Mouse (Mus musculus) intestine, embryonic 14.5 days (tissue): ENCODE data around the gene Serpina11. TPM values are rescaled to one million over a fixed set of nuclear protein-coding genes. Genes with fewer than 3 reads are reported as not detected.

Experiments used
- ATAC-seq: fragments of 200-750 bp; cut with Nextera tagmentation; replicated peaks from 2 replicates; pipeline ENCODE4 v1.8.0; 2017; ENCODE audit warnings: low read depth, moderate number of reproducible peaks, moderate TSS enrichment, moderate library complexity; ENCODE audit not compliant: low FRiP score, low TSS enrichment
- DNase-seq: peaks from one replicate; pipeline ENCODE4 v3.0.0-alpha.2; 2018; ENCODE audit warnings: low spot score
- H3K27ac ChIP-seq: fragments of 300-500 bp; sonication (generic); 2 replicates; pipeline ENCODE4 v1.5.1; 2014; ENCODE audit warnings: low read depth, mild to moderate bottlenecking, control low read depth
- H3K27me3 ChIP-seq: fragments of 300-500 bp; sonication (generic); replicated peaks from 2 replicates; pipeline ENCODE4 v1.6.1; 2014; ENCODE audit warnings: low read length, control low read depth; ENCODE audit not compliant: control insufficient read depth, insufficient read depth
- H3K36me3 ChIP-seq: fragments of 300-500 bp; sonication (generic); 2 replicates; pipeline ENCODE4 v1.6.1; 2014; ENCODE audit warnings: low read length, control low read depth; ENCODE audit not compliant: control insufficient read depth, insufficient read depth
- H3K4me1 ChIP-seq: fragments of 300-500 bp; sonication (generic); replicated peaks from 2 replicates; pipeline ENCODE4 v1.6.1; 2014; ENCODE audit warnings: low read length, control low read depth, mixed read lengths; ENCODE audit not compliant: control insufficient read depth, insufficient read depth
- H3K4me2 ChIP-seq: fragments of 300-500 bp; sonication (generic); 2 replicates; pipeline ENCODE4 v1.6.1; 2014; ENCODE audit warnings: low read length
- H3K4me3 ChIP-seq: fragments of 300-500 bp; sonication (generic); 2 replicates; pipeline ENCODE4 v1.5.1; 2014; ENCODE audit warnings: low read depth, low read length, control low read depth, mixed read lengths
- H3K9ac ChIP-seq: fragments of 300-500 bp; sonication (generic); 2 replicates; pipeline ENCODE4 v1.6.1; 2014; ENCODE audit warnings: mild to moderate bottlenecking, low read length
- H3K9me3 ChIP-seq: fragments of 300-500 bp; sonication (generic); 2 replicates; pipeline ENCODE4 v1.6.1; 2016; ENCODE audit warnings: low read length, control low read depth; ENCODE audit not compliant: control insufficient read depth
- WGBS: fragments of 180-500 bp; shearing (Covaris S2); extraction: QIAGEN DNeasy Blood & Tissue Kit; methylation state at CpG from one replicate; pipeline ENCODE4 v1.1.7; 2014; 5-methylcytosine and 5-hydroxymethylcytosine counted together
- polyA plus RNA-seq: library from polyadenylated mRNA; unstranded; fragments of >200 nt; fragmentation: Nextera tagmentation; extraction: Ambion mirVana; gene quantifications from 2 replicates; pipeline ENCODE4 v1.2.1, GENCODE M21; 2014

Serpina11 gene
- polyA plus RNA-seq, 1 experiment from 2014 or later = not detected

DNA sequence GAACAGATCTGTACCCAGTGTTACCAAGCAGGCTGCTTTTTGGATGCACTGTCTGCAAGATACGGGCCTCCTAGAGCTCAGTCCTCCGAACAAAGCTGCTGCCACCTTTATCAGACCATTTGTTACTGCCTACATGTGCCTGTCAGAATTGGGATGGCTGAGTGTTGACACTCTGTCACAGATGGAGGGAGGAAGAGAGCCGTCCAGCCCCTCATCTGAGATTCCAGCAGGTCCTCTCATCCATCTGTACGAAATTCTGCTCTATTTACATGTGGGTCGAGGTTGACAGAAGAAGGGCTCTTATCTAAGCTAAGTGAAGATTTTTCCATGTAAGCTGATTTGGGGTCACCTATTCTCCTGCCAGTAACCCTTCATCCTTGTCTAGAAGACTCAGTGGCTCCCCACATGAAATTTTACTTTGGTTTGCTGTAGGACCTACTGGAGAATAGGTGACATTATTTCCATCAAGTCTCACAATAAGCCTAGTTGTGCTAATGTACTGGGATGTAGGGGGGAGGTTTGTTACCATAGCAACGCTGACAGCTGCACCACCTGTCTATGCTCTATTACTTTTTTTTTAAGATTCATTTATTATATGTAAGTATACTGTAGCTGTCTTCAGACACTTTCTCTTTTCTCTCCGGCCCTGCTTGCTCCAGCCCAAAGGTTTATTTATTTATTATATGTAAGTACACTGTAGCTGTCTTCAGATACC lies 8.0 kb downstream of the Serpina11 start:
- DNase-seq = no peak
- H3K4me3 ChIP-seq = no peak overlapping the region
- H3K4me2 ChIP-seq = no peak overlapping the region
- H3K9me3 ChIP-seq = no peaks in the 10 kb centered on the region
- H3K4me1 ChIP-seq = no peaks in the 10 kb centered on the region
- no peak overlapping the region for H3K27ac ChIP-seq
- no peaks in the 10 kb centered on the region for H3K27me3 ChIP-seq
- no peak for ATAC-seq
- 63% methylated on average over 7 of the region's 7 CpGs for WGBS
- H3K9ac ChIP-seq = no peak overlapping the region
- H3K36me3 ChIP-seq = no peaks in the 10 kb centered on the region

DNA sequence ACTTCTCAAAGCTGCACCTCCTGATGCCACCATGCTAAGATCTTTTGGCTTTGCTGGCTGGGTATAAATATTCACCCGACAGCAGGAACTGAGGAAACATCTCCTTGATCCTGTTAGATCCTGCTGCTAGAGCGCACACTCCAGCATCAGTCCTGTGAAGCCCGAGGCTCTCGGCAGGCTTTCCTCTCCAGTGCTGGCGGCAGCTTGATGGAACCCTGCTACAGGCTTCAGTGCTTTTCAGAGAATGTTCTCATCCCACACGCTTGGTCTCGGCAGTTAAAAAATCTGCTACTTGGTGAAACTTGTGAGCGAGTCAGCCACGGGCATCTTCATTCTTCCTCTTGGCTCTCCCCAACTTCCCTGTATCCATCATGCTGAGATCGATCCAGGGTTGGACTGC lies 11.5 kb downstream of the Serpina11 start:
- 89% methylated on average over 10 of the region's 10 CpGs for WGBS
- Histone ChIP-seq H3K27ac (no peak overlapping the region), H3K27me3 (no peaks in the 10 kb centered on the region), H3K4me2 (no peak overlapping the region), H3K4me1 (no peaks in the 10 kb centered on the region), H3K9ac (no peak overlapping the region), H3K36me3 (no peaks in the 10 kb centered on the region), H3K4me3 (no peak overlapping the region), H3K9me3 (no peaks in the 10 kb centered on the region)
- ATAC-seq (no peak), DNase-seq (no peak)

DNA sequence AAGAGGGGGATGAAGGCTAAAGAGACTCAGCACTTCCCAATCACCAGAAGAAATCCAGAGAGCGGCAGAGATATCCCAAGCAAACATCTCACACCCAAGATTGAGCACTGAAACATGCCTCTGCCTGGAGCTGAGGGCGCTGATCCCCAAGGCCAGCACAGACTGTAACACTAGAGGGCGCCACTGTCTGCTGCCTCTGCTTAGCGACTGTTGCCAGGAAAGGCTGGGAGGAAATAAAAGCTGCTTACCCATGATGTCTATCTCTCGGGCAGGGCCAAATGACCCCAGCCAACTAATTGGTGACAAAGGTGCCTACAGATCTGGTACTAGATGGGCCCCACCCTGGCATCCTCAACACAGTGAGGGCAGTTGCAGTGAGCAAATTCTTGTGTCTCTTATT lies 11.9 kb downstream of the Serpina11 start:
- no peaks in the 10 kb centered on the region for H3K9me3 ChIP-seq
- no peak overlapping the region for H3K4me2 ChIP-seq
- H3K27me3 ChIP-seq = no peaks in the 10 kb centered on the region
- no peaks in the 10 kb centered on the region for H3K36me3 ChIP-seq
- H3K27ac ChIP-seq = no peak overlapping the region
- DNase-seq = peak; percentile 62
- H3K9ac ChIP-seq = no peak overlapping the region
- no peak for ATAC-seq
- H3K4me1 ChIP-seq = no peaks in the 10 kb centered on the region
- no peak overlapping the region for H3K4me3 ChIP-seq
- WGBS = 26% methylated on average over 5 of the region's 5 CpGs

DNA sequence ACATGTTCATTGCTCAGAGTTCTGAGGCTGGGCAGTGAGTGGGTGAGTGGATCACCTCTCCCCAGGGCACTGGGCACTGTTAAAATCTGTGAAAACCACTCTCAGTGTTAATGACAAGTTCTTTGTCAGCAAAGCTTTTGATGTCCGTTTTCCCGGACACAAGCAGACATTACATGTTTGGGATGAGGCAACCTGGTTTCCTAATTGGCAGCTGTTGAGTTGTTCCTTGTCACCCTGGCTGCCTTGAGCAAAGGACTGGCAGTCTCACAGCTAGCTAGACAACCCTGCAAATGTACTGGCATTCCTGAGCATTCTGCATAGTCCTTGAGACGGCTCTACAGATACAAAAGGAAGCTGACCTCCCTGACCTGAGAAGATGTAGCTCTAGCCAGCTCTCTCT lies 12.7 kb downstream of the Serpina11 start:
- no peak overlapping the region for H3K27ac ChIP-seq
- 72% methylated on average over 3 of the region's 3 CpGs for WGBS
- no peaks in the 10 kb centered on the region for H3K36me3 ChIP-seq
- H3K27me3 ChIP-seq = no peaks in the 10 kb centered on the region
- ATAC-seq (no peak), DNase-seq (no peak)
- no peak overlapping the region for H3K9ac ChIP-seq
- H3K4me2 ChIP-seq = no peak overlapping the region
- H3K9me3 ChIP-seq = no peaks in the 10 kb centered on the region
- H3K4me1 ChIP-seq = no peaks in the 10 kb centered on the region
- H3K4me3 ChIP-seq = no peak overlapping the region

DNA sequence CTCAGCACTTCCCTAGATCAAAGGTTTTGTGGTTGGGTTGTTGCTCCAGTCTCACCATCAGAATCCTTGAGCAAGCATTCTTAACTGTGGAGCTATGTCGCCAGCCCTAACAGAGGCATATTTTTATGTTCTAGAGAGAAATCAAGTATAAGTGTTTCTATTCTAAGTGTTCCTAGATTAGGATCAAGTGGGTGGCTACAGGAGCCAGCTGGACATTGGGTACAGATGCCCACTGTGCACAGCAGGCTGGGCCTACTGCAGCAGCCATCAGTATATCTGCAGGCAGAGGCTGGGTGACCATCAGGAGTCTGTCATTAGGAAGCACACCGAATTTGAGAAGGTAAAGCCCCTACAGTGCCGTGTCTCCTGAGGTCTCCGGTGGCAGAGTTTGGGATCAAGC lies 18.7 kb downstream of the Serpina11 start:
- H3K27me3 ChIP-seq = no peaks in the 10 kb centered on the region
- ATAC-seq (no peak), DNase-seq (no peak)
- H3K27ac ChIP-seq = no peak overlapping the region
- no peaks in the 10 kb centered on the region for H3K36me3 ChIP-seq
- WGBS = 92% methylated on average over 4 of the region's 4 CpGs
- H3K9ac ChIP-seq = no peak overlapping the region
- no peaks in the 10 kb centered on the region for H3K4me1 ChIP-seq
- 0 out of 2 replicates have a peak, but pooled peaks cover 2% of the 10 kb centered on the region for H3K9me3 ChIP-seq
- no peak overlapping the region for H3K4me3 ChIP-seq
- H3K4me2 ChIP-seq = no peak overlapping the region

DNA sequence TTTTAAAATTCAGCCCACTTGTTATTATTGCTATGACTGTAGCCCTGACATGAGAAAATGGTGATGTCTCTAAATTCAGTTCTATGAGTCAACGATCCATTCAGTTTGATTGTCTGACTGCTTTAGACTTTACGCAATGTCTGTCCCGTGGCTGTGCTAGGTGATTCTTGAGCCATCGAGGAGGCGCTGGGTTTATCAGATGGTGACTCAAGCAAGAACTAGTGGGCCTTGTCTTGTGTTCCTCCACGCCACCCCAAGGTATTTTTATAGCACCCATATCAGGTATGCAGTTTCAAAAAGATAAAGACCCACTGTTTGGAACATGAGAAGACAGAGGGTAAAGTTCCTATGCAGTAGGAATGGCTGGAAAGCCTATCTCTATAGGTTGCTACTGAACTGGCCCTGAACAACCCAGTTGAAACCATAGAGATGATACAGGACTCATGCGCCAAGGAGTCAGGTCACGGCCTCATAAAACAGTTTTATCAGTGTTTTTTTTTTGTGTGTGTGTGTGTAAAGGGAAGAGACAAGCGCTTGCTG lies 20.1 kb downstream of the Serpina11 start:
- 0 out of 2 replicates have a peak, but pooled peaks cover 2% of the 10 kb centered on the region for H3K9me3 ChIP-seq
- peak; percentile 84 for ATAC-seq
- no peak overlapping the region for H3K4me2 ChIP-seq
- H3K36me3 ChIP-seq = no peaks in the 10 kb centered on the region
- WGBS = 76% methylated on average over 9 of the region's 9 CpGs
- H3K9ac ChIP-seq = no peak overlapping the region
- no peak overlapping the region for H3K27ac ChIP-seq
- DNase-seq = no peak
- no peaks in the 10 kb centered on the region for H3K27me3 ChIP-seq
- no peak overlapping the region for H3K4me3 ChIP-seq
- no peaks in the 10 kb centered on the region for H3K4me1 ChIP-seq

DNA sequence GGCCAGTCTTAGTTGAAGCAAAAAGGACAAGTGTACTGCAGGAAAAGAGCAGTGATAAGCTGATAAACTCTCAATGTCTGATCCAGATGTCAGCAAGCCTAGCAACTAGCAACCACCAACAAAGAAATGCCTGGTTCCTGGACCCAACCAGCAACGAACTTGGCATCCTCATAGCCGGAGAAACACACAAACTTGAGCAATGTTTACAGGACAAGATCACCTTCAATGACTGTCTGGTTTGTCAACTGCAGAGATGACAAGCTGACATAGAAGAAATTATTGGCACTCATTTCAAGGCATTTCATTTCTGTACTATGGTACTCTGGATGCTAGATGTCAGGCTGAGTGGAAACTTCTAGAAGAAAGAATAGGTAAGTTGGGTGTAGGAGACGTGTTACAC lies 23.0 kb downstream of the Serpina11 start:
- H3K36me3 ChIP-seq = no peaks in the 10 kb centered on the region
- H3K4me1 ChIP-seq = no peaks in the 10 kb centered on the region
- H3K9me3 ChIP-seq = 0 out of 2 replicates have a peak, but pooled peaks cover 2% of the 10 kb centered on the region
- DNase-seq = no peak
- WGBS = 81% methylated on average over 3 of the region's 3 CpGs
- no peaks in the 10 kb centered on the region for H3K27me3 ChIP-seq
- ATAC-seq = no peak
- H3K4me2 ChIP-seq = no peak overlapping the region
- no peak overlapping the region for H3K9ac ChIP-seq
- no peak overlapping the region for H3K27ac ChIP-seq
- no peak overlapping the region for H3K4me3 ChIP-seq

DNA sequence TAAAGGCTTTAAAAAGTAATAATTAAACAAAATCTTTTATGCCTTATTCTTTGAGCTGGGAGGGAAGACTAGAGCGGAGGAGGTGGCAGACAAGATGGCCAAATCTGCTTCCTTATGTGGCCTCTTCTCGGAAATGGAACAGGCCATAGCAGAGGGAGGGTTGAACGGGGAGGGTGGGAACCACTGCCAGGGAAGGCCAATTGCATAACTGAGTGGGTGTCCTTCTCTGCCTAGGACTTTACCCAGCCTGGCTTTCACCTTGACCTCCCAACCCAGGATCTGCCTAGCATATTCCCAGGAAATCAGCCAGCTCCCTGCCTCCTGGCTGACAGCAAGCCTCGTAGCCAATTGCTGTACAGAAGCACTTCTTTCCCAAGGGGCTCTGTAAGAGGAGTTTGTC lies 26.5 kb downstream of the Serpina11 start:
- Histone ChIP-seq H3K4me3 (no peak overlapping the region), H3K36me3 (no peaks in the 10 kb centered on the region), H3K9me3 (no peaks in the 10 kb centered on the region), H3K27me3 (no peaks in the 10 kb centered on the region), H3K27ac (no peak overlapping the region), H3K9ac (no peak overlapping the region), H3K4me1 (no peaks in the 10 kb centered on the region), H3K4me2 (no peak overlapping the region)
- ATAC-seq (no peak), DNase-seq (no peak)
- 78% methylated on average over 4 of the region's 4 CpGs for WGBS

DNA sequence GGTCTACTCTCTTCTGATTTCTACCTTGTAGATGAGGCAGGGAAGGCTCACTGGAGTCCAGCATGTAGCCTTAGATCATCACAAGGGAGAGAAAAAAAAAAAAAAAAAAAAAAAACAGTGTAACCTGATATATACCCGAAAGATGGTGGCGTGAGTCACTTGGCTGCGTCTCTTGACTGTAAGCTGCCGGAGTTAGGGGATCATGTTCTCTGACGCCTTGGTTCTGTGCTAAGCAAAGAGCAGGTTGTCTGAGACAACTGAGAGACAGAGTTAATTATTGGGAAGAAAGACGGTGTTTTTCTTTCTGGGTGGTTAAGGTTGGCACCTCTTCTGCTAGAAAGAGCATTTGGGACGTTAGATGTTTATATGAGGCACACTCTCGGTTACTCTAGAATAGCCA lies 26.9 kb downstream of the Serpina11 start:
- H3K36me3 ChIP-seq = no peaks in the 10 kb centered on the region
- ATAC-seq (no peak), DNase-seq (no peak)
- H3K4me2 ChIP-seq = no peak overlapping the region
- H3K9me3 ChIP-seq = no peaks in the 10 kb centered on the region
- WGBS = 71% methylated on average over 8 of the region's 8 CpGs
- no peak overlapping the region for H3K4me3 ChIP-seq
- no peak overlapping the region for H3K9ac ChIP-seq
- no peaks in the 10 kb centered on the region for H3K27me3 ChIP-seq
- no peak overlapping the region for H3K27ac ChIP-seq
- H3K4me1 ChIP-seq = no peaks in the 10 kb centered on the region
